Mouse (Mus musculus) right cerebral cortex, postnatal 14 days (tissue): Measurements from ENCODE around the gene Ret.

Source experiments
- DNase-seq: peaks from one replicate; pipeline ENCODE4 v3.0.0; 2022

Ret gene

GRCm38 (mm10) chr6:118173251-118173974 lies 24.1 kb downstream of the Ret start:
- DNase-seq: peak; percentile 37

GRCm38 (mm10) chr6:118171386-118171785 lies 26.1 kb downstream of the Ret start:
- no peak for DNase-seq

GRCm38 (mm10) chr6:118168106-118168505 lies 29.4 kb downstream of the Ret start:
- no peak for DNase-seq

- DNase-seq: no peak
These were observed 30.5 kb downstream of the Ret start for GRCm38 (mm10) chr6:118167013-118167412.

- DNase-seq: no peak
These were observed 32.0 kb downstream of the Ret start for GRCm38 (mm10) chr6:118165516-118165915.

GRCm38 (mm10) chr6:118164691-118165090 lies 32.8 kb downstream of the Ret start:
- no peak for DNase-seq

- DNase-seq: no peak
These were observed 34.4 kb downstream of the Ret start for GRCm38 (mm10) chr6:118163086-118163485.

GRCm38 (mm10) chr6:118162457-118163082 lies 34.9 kb downstream of the Ret start:
- no peak for DNase-seq

GRCm38 (mm10) chr6:118153091-118153490 lies 44.4 kb downstream of the Ret start:
- DNase-seq: no peak

GRCm38 (mm10) chr6:118150988-118151387 lies 46.5 kb downstream of the Ret start:
- DNase-seq: no peak

- no peak for DNase-seq
These were observed 47.0 kb downstream of the Ret start for GRCm38 (mm10) chr6:118150538-118150937.

GRCm38 (mm10) chr6:118150128-118150527 lies 47.4 kb downstream of the Ret start:
- DNase-seq: no peak

- no peak for DNase-seq
These were observed 56.6 kb downstream of the Ret start for GRCm38 (mm10) chr6:118140961-118141360.

- peak; percentile 89 for DNase-seq
These were observed 58.5 kb downstream of the Ret start, which contains the start of gene Csgalnact2 for GRCm38 (mm10) chr6:118138731-118139709. Csgalnact2 (minus strand) TSS chr6:118139140.

GRCm38 (mm10) chr6:118137148-118137547 lies 60.4 kb downstream of the Ret start:
- no peak for DNase-seq

- no peak for DNase-seq
These were observed 63.1 kb downstream of the Ret start for GRCm38 (mm10) chr6:118134461-118134860.

GRCm38 (mm10) chr6:118130022-118130421 lies 67.5 kb downstream of the Ret start:
- no peak for DNase-seq

- DNase-seq: no peak
These were observed 69.6 kb downstream of the Ret start for GRCm38 (mm10) chr6:118127827-118128487.

GRCm38 (mm10) chr6:118127198-118127597 lies 70.3 kb downstream of the Ret start:
- DNase-seq: no peak

- no peak for DNase-seq
These were observed 70.9 kb downstream of the Ret start for GRCm38 (mm10) chr6:118126577-118126976.

- no peak for DNase-seq
These were observed 74.8 kb downstream of the Ret start for GRCm38 (mm10) chr6:118122767-118123166.

- no peak for DNase-seq
These were observed 85.7 kb downstream of the Ret start for GRCm38 (mm10) chr6:118111810-118112209.
